Mouse (Mus musculus) ES-E14 (cell line): ENCODE measurements around the gene Josd2.

Experiments
- HCFC1 ChIP-seq: IDR thresholded peaks from 2 replicates; pipeline ENCODE4 v1.6.1; 2012; ENCODE audit warnings: low read length, inconsistent platforms, borderline replicate concordance; ENCODE audit not compliant: insufficient read depth
- MAFK ChIP-seq: IDR thresholded peaks from 2 replicates; pipeline ENCODE4 v1.6.1; 2014; ENCODE audit warnings: mild to moderate bottlenecking, low read depth, low read length, inconsistent platforms; ENCODE audit not compliant: insufficient read depth
- ZC3H11A ChIP-seq: IDR thresholded peaks from 2 replicates; pipeline ENCODE4 v1.6.1; 2012; ENCODE audit warnings: low read depth, mild to moderate bottlenecking, inconsistent platforms, low read length, borderline replicate concordance
- ZNF384 ChIP-seq: IDR thresholded peaks from 2 replicates; pipeline ENCODE4 v1.6.1; 2012; ENCODE audit warnings: low read depth, low read length, inconsistent platforms

DNA sequence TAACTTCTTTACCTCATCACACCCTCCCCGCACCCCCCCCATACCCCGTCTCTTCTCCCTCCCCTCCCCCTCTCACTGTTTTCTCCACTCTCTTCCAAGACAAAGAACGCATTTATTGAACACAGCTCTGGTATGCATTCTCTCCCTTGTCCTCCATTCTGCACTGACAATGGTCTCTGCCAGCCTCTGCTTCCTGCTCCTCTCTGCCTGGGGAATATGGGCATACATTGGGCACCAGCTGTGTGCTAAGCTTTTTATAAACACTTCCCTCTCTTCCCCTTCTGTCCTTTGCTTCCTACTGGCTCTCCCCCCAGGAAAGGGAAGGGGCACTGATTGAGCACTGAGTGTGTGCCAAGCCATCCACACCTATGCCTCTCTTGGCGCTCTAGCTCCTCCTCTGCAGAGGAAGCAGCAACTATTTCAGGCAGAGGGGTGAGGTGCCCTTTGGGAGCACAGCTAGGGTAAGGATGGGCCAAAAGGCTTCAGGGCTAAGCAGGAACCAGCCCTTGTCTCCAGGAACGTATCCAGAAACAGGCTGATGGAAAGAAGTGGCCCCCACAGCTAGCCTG lies 7.3 kb downstream of the Josd2 start:
- TF ChIP-seq ZNF384 (no peak), MAFK (no peak), ZC3H11A (no peak), HCFC1 (no peak)
